Mouse (Mus musculus) CD4-positive, CD25-positive, alpha-beta regulatory T cell, adult 2 months (primary cell): Measurements from ENCODE around the gene Ost4.
"Not testable (repeated sequence)": the region's sequence is repeated elsewhere in the genome, so short reads cannot be mapped to it uniquely, and the experiment has no call there.

Source experiments
- DNase-seq: peaks from one replicate; pipeline ENCODE4 v3.0.0-alpha.2; 2012; ENCODE audit warnings: low read depth, low spot score

Ost4 gene

DNA sequence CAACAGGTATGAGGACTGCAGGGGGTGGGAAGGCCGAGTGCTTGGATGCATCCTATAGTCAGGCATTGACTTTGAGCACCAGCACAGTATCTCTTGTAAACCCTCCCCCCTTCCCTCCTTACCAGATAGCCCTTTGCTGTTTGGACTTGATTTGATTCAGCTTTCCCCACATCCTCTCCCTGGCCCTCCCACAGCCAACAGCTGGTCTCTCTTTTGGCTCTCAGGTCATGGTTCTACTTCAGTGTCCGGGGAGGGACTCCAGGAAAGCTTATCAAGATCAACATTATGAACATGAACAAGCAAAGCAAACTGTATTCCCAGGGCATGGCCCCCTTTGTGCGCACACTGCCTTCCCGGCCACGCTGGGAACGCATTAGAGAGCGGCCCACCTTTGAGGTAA lies 17.2 kb downstream of the Ost4 start:
- no peak for DNase-seq

GRCm38 (mm10) chr5:30889088-30889754 lies 18.4 kb downstream of the Ost4 start:
- no peak for DNase-seq

- peak; percentile 95 for DNase-seq
Observed at GRCm38 (mm10) chr5:30888337-30889087, 19.1 kb downstream of the Ost4 start, which contains the start of gene Agbl5. TSS of gene Agbl5 (plus strand) at chr5:30888694.

- DNase-seq: peak; percentile 94
Observed at GRCm38 (mm10) chr5:30887858-30888336, 19.7 kb downstream of the Ost4 start.

- DNase-seq: peak; percentile 91
Observed at GRCm38 (mm10) chr5:30887331-30887761, 20.2 kb downstream of the Ost4 start.

GRCm38 (mm10) chr5:30886731-30887130 lies 20.9 kb downstream of the Ost4 start:
- DNase-seq: no peak

- no peak for DNase-seq
Observed at GRCm38 (mm10) chr5:30886209-30886608, 21.4 kb downstream of the Ost4 start.

DNA sequence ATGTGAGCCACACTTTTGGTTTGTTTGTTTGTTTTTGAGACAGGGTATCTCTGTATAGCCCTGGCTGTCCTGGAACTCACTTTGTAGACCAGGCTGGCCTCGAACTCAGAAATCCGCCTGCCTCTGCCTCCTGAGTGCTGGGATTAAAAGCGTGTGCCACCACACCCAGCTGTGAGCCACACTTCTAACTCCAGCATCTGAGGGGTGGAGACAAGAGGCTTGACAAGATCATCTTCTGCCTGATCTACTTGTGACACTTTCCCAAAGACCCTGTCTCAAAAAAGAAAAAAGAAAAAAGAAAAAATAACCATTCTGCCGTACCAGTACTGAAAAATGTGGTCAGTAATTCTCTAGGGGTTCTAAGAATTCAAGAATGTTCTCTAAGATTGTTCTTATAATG lies 25.7 kb downstream of the Ost4 start:
- not testable (repeated sequence) for DNase-seq

- no peak for DNase-seq
Observed at GRCm38 (mm10) chr5:30879347-30879943, 28.1 kb downstream of the Ost4 start.

- no peak for DNase-seq
Observed at GRCm38 (mm10) chr5:30878616-30879015, 29.0 kb downstream of the Ost4 start.

DNA sequence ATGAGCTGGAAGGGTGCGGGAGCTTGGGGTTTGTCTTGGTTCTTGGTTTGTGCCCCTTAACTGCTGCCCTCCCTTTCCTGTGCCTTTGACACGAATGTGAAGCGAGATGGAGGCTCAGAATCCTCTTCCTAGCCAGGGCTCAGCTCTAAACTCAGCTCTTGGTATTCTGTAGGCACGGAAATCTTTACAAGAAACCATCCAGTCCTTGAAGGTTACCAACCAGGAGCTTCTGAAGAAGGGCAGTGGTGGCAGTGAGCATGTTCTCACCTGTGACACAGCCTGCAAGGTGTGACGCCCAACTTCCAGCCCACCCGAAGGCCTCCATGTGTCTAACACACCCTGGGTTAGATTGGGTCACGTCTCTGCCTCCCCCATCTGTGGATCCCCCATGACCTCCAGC lies 33.2 kb downstream of the Ost4 start:
- no peak for DNase-seq

GRCm38 (mm10) chr5:30872574-30872973 lies 35.0 kb downstream of the Ost4 start:
- no peak for DNase-seq

GRCm38 (mm10) chr5:30870131-30870406 lies 37.5 kb downstream of the Ost4 start:
- DNase-seq: no peak

- DNase-seq: peak; percentile 93
Observed at GRCm38 (mm10) chr5:30869405-30870130, 38.0 kb downstream of the Ost4 start.

DNA sequence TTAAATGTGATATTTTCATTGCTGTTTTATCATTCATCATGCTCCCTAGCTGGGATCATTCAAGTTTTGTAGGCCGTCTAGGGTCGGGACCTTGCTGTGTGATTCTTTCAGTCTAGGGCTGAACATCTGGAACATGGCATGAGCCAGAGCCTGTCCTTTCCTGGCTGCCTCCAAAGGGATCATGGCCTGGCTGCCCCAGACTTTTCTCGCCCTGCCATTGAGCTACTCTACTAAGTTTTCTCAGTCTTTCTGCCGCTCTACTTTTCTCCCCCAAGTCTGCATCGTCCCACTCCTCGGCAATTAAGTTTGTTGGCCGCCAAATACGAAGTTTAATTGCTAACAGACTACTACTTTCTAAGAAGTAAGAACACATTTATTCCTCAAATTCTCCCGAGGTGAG lies 38.6 kb downstream of the Ost4 start:
- no peak for DNase-seq

GRCm38 (mm10) chr5:30867712-30868111 lies 39.9 kb downstream of the Ost4 start, which contains the start of gene Tmem214:
TSS of gene Tmem214 (plus strand) at chr5:30868012.
- no peak for DNase-seq

- DNase-seq: no peak
Observed at GRCm38 (mm10) chr5:30866871-30867270, 40.7 kb downstream of the Ost4 start.

DNA sequence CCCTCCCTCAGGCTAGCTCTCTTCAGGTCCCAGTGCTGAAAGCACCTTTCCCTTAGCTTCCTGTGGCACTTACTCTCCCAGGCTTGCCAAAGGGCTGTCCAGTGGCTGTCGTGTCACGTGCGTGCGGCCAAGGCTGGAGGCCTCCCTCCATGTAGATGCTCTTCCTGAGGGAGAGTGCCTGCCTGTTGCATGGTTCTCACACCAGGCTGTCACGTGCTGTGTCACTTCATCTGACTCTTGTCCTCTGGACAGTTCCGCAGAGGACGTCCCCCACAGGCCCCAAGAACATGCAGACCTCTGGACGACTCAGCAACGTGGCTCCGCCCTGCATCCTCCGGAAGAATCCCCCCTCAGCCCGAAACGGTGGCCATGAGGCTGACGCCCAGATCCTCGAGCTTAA lies 43.3 kb downstream of the Ost4 start:
- DNase-seq: no peak

- no peak for DNase-seq
Observed at GRCm38 (mm10) chr5:30863852-30864251, 43.7 kb downstream of the Ost4 start.

- DNase-seq: no peak
Observed at GRCm38 (mm10) chr5:30856124-30856523, 51.5 kb downstream of the Ost4 start.
